Mouse (Mus musculus) testis, adult 10 weeks (tissue): ENCODE data around the gene Vamp4. TPM values are rescaled to one million over a fixed set of nuclear protein-coding genes. Genes with fewer than 3 reads are reported as not detected.

Experiments used
- polyA plus RNA-seq: library from polyadenylated mRNA; stranded (reverse); fragments of 350-450 nt; fragmentation: Illumina TruSeq; extraction: RNeasy Lipid Tissue Mini Kit (QIAGEN cat#74804); gene quantifications from one replicate; pipeline ENCODE4 v1.2.3, GENCODE M21; 2014; ENCODE audit warnings: low read depth, low replicate concordance

Vamp4 gene
- 150 TPM for polyA plus RNA-seq

GRCm38 (mm10) chr1:162570260-162570748 is at the start of gene Vamp4:
Gene Vamp4, plus strand, starts transcription at chr1:162570515.

GRCm38 (mm10) chr1:162548016-162548916 is 22.0 kb upstream of the Vamp4 start, which contains the start of gene Mettl13:
Gene Mettl13, minus strand, starts transcription at chr1:162548551.

GRCm38 (mm10) chr1:162639051-162639750 is 68.9 kb downstream of the Vamp4 start, which contains the start of gene Myoc:
Gene Myoc, plus strand, starts transcription at chr1:162639155.

Other genes starting within 250 kb of the Vamp4 start
- gene Dnm3, start 92.5 kb upstream of the Vamp4 start, polyA plus RNA-seq, result 32.4 TPM
- gene Mettl13, start 22.0 kb upstream of the Vamp4 start, polyA plus RNA-seq, result 1.8 TPM
- 0.20 TPM for gene Myoc, start 68.6 kb downstream of the Vamp4 start, polyA plus RNA-seq
- gene Myocos, start 87.7 kb downstream of the Vamp4 start, polyA plus RNA-seq, result 1.2 TPM
- 42.0 TPM for gene Prrc2c, start 170.0 kb downstream of the Vamp4 start, polyA plus RNA-seq
- 0.70 TPM for gene Fmo4, start 243.5 kb downstream of the Vamp4 start, polyA plus RNA-seq